Mouse (Mus musculus) ES-E14 (cell line): ENCODE data around the gene Cend1. TPM values are rescaled to one million over a fixed set of nuclear protein-coding genes. Genes with fewer than 3 reads are reported as not detected.

Experiments
- DNase-seq: peaks from one replicate; pipeline ENCODE4 v3.0.0-alpha.2; 2013; ENCODE audit warnings: low read depth, low spot score
- H3K27ac ChIP-seq: 2 replicates; pipeline ENCODE4 v1.5.1; 2012; ENCODE audit warnings: low read depth, mild to moderate bottlenecking, low read length, moderate library complexity, mixed read lengths; ENCODE audit not compliant: poor library complexity, insufficient read depth, severe bottlenecking
- H3K36me3 ChIP-seq: 2 replicates; pipeline ENCODE4 v1.6.1; 2012; ENCODE audit warnings: mild to moderate bottlenecking, low read length, moderate library complexity, mixed read lengths; ENCODE audit not compliant: control insufficient read depth, poor library complexity, insufficient read depth, severe bottlenecking
- H3K4me1 ChIP-seq, 2 experiments: fragments of 150-350 bp in 1 of 2; sonication (generic) in 1 of 2; 2 replicates each; pipeline ENCODE4 v1.6.1; 2012; ENCODE audit warnings: low read length in 2 of 2, mild to moderate bottlenecking in 1 of 2, mixed read lengths in 1 of 2; ENCODE audit not compliant: control insufficient read depth in 2 of 2, insufficient read depth in 2 of 2, poor library complexity in 1 of 2
- H3K4me3 ChIP-seq, 2 experiments: fragments of 150-350 bp in 1 of 2; sonication (generic) in 1 of 2; 2 replicates each; pipeline ENCODE4 v1.5.1; 2012; ENCODE audit warnings: low read length in 2 of 2, low read depth in 1 of 2, mild to moderate bottlenecking in 1 of 2, mixed read lengths in 1 of 2; ENCODE audit not compliant: insufficient read depth in 1 of 2, poor library complexity in 1 of 2, severe bottlenecking in 1 of 2
- H3K9ac ChIP-seq: 2 replicates; pipeline ENCODE4 v1.6.1; 2012; ENCODE audit warnings: low read depth, mild to moderate bottlenecking, low read length, mixed read lengths; ENCODE audit not compliant: poor library complexity, insufficient read depth, severe bottlenecking
- H3K9me3 ChIP-seq: fragments of 150-350 bp; sonication (generic); 2 replicates; pipeline ENCODE4 v1.6.1; 2012; ENCODE audit warnings: low read depth, mild to moderate bottlenecking, low read length; ENCODE audit not compliant: control insufficient read depth, insufficient read depth
- CHD2 ChIP-seq: IDR thresholded peaks from 2 replicates; pipeline ENCODE4 v1.6.1; 2014; ENCODE audit warnings: mild to moderate bottlenecking, low read depth, low read length, inconsistent platforms
- HCFC1 ChIP-seq: IDR thresholded peaks from 2 replicates; pipeline ENCODE4 v1.6.1; 2012; ENCODE audit warnings: low read length, inconsistent platforms, borderline replicate concordance; ENCODE audit not compliant: insufficient read depth
- MAFK ChIP-seq: IDR thresholded peaks from 2 replicates; pipeline ENCODE4 v1.6.1; 2014; ENCODE audit warnings: mild to moderate bottlenecking, low read depth, low read length, inconsistent platforms; ENCODE audit not compliant: insufficient read depth
- ZC3H11A ChIP-seq: IDR thresholded peaks from 2 replicates; pipeline ENCODE4 v1.6.1; 2012; ENCODE audit warnings: low read depth, mild to moderate bottlenecking, inconsistent platforms, low read length, borderline replicate concordance
- ZNF384 ChIP-seq: IDR thresholded peaks from 2 replicates; pipeline ENCODE4 v1.6.1; 2012; ENCODE audit warnings: low read depth, low read length, inconsistent platforms
- in situ Hi-C, 2 experiments: fragments of 600-800 bp; cut with MboI; formaldehyde crosslinking; loops; one replicate each; pipeline ENCODE4 v1.15.1; 2025; ENCODE audit warnings: low sequenced_read_pairs in 2 of 2, inconsistent platforms in 1 of 2; ENCODE audit not compliant: unreplicated experiment in 2 of 2
- total RNA-seq: library from RNA; depleted of rRNA; stranded (reverse); fragments of 300-350 nt; gene quantifications from 2 replicates; pipeline ENCODE4 v1.2.3, GENCODE M21; 2012

Gene Cend1
- total RNA-seq, 1 experiment, result 2.7 TPM

GRCm38 (mm10) chr7:141456739-141457138 lies 27.4 kb upstream of the Cend1 start:
- Histone ChIP-seq H3K9ac (no peak overlapping the region), H3K27ac (no peak overlapping the region), H3K4me1 (peaks cover 0 to 27% of the 10 kb centered on the region in 2 experiments; a peak in 3 of 4 replicates), H3K36me3 (peaks cover 4% of the 10 kb centered on the region), H3K4me3 (no peak overlapping the region), H3K9me3 (no peaks in the 10 kb centered on the region)
- TF ChIP-seq HCFC1, result no peak
- TF ChIP-seq MAFK, result no peak
- no peak for TF ChIP-seq CHD2
- TF ChIP-seq ZC3H11A, result no peak
- TF ChIP-seq ZNF384, result no peak
- in situ Hi-C loops, result no loop called here
- no peak for DNase-seq

- Histone ChIP-seq H3K4me3 (peak overlapping the region; percentile 68 to 91), H3K36me3 (peaks cover 13% of the 10 kb centered on the region), H3K9me3 (no peaks in the 10 kb centered on the region), H3K9ac (peak overlapping the region; percentile 74), H3K27ac (no peak overlapping the region), H3K4me1 (peaks cover 0 to 26% of the 10 kb centered on the region in 2 experiments; a peak in 3 of 4 replicates)
- in situ Hi-C loops, result no loop called here
- no peak for DNase-seq
- TF ChIP-seq ZNF384, result no peak
- no peak for TF ChIP-seq MAFK
- no peak for TF ChIP-seq CHD2
- no peak for TF ChIP-seq ZC3H11A
- no peak for TF ChIP-seq HCFC1
Observed at GRCm38 (mm10) chr7:141455610-141456314, 26.5 kb upstream of the Cend1 start.

- Histone ChIP-seq H3K9ac (peak within 1 kb of the TSS; percentile 74), H3K27ac (no peak within 1 kb of the TSS), H3K4me1 (peaks cover 0 to 20% of the 10 kb centered on the region in 2 experiments; a peak in 2 of 4 replicates), H3K4me3 (peak within 1 kb of the TSS; percentile 68 to 91), H3K9me3 (no peaks in the 10 kb centered on the region), H3K36me3 (peaks cover 18% of the 10 kb centered on the region)
- no peak; the same call in 1 of the 2 replicates for TF ChIP-seq HCFC1
- no peak for TF ChIP-seq MAFK
- TF ChIP-seq CHD2, result no peak
- TF ChIP-seq ZNF384, result no peak
- no peak for TF ChIP-seq ZC3H11A
- DNase-seq, result peak; percentile 95
- in situ Hi-C loops, result no loop called here
Observed at GRCm38 (mm10) chr7:141454967-141455551, 25.8 kb upstream of the Cend1 start, which contains the start of gene Pnpla2. Gene Pnpla2 (plus strand): TSS chr7:141455198.

GRCm38 (mm10) chr7:141453636-141454035 lies 24.3 kb upstream of the Cend1 start:
- Histone ChIP-seq H3K27ac (no peak overlapping the region), H3K36me3 (peaks cover 29% of the 10 kb centered on the region), H3K4me3 (no peak overlapping the region), H3K9me3 (no peaks in the 10 kb centered on the region), H3K4me1 (peaks cover 0 to 11% of the 10 kb centered on the region in 2 experiments; a peak in 1 of 4 replicates), H3K9ac (no peak overlapping the region)
- in situ Hi-C loops, result no loop called here
- TF ChIP-seq ZC3H11A (no peak), MAFK (no peak), ZNF384 (no peak), HCFC1 (no peak), CHD2 (no peak)
- no peak for DNase-seq
